Mouse (Mus musculus): Measurements from ENCODE around the gene Cs.

- TF ChIP-seq CTCF (IDR thresholded peaks at IDR 0.05) (no peak), EP300 (IDR thresholded peaks at IDR 0.05; ENCODE audit: insufficient read depth, low read depth, low read length) (no peak), POLR2A (IDR thresholded peaks at IDR 0.05; ENCODE audit: insufficient read depth, low read depth, low read length) (no peak)
Measured at GRCm38 (mm10) chr10:128396017-128396673, 58.6 kb downstream of the Cs start.
